Mouse (Mus musculus): ENCODE measurements around the gene Krtap16-1. TPM values are rescaled to one million over a fixed set of nuclear protein-coding genes. Genes with fewer than 3 reads are reported as not detected.

Gene Krtap16-1
- total and polyA plus RNA-seq, 3 experiments: not detected

DNA sequence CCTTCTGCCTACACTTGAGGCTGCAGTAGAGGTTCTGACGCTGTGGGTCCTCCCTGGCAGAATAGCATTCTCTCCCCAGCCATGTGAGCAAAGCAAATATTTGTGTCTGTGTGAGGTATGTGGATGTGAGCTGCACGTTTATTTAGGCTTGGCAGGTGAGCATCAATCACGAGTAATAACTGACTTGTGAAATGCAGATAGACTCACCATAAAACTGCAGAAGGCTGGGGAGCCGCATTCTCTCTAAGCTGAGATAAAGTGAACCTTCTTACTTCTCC is 7.9 kb upstream of the Krtap16-1 start:
- Histone ChIP-seq H3K9ac (ENCODE audit: low read depth, low read length) (no peak overlapping the region), H3K79me2 (replicated peaks; ENCODE audit: control insufficient read depth, insufficient read depth, low read length) (no peaks in the 10 kb centered on the region), H3K36me3 (ENCODE audit: control insufficient read depth, insufficient read depth, low read length) (no peaks in the 10 kb centered on the region), H3K4me3 (no peak overlapping the region), H3K4me1 (ENCODE audit: control insufficient read depth, insufficient read depth, low read length) (no peaks in the 10 kb centered on the region), H3K27me3 (ENCODE audit: control insufficient read depth, insufficient read depth, low read length) (peaks cover 7% of the 10 kb centered on the region), H3K27ac (no peak overlapping the region)
- intact Hi-C loops (cut with DNase I): no loop called here
- TF ChIP-seq CTCF (IDR thresholded peaks at IDR 0.05) (no peak), EP300 (IDR thresholded peaks at IDR 0.05; ENCODE audit: insufficient read depth, low read depth, low read length) (no peak), POLR2A (IDR thresholded peaks at IDR 0.05; ENCODE audit: insufficient read depth, low read depth, low read length) (no peak)
- WGBS: 60% methylated on average over 4 of the region's 4 CpGs
- DNase-seq: no peak

DNA sequence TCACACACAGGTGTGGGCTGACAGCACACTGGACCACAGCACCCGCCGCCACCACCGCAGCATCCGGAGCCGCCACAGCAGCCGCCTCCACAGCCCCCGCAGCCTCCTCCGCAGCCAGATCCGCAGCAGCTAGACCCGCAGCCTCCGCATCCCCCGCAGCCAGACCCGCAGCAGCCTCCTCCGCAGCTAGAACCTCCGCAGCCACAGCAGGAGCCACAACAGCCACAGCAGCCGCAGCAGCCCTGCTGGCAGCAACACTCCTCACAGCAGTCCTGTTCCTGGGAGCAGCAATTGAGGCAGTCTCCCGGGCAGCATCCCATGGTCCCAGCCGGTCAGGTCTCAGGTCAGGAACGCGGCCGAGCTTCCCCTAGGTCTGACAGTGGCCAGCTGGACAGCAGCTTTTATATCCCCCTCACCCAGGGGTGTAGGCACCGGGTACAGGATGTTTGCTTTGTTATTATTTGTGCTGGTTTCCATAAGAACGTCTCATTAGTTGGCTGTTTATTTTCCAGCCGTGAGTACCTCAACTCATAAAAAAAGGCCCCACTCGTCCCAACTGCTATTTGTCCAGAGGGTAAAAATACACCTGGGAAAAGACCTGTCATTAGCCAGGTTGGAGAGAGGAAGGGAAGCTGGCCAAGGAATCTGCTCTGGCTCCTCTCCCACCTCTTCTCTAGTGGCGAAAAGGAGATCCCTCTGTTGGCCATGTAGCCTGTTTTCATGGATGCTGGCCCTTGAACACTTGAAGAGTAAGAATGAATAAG is 7.4 kb upstream of the Krtap16-1 start, which contains the start of gene Krtap17-1:
Gene Krtap17-1, minus strand, starts transcription at position 375 of the 764 bp plus-strand sequence.
- Histone ChIP-seq H3K4me3 (no peak within 1 kb of the TSS), H3K79me2 (replicated peaks; ENCODE audit: control insufficient read depth, insufficient read depth, low read length) (no peaks in the 10 kb centered on the region), H3K4me1 (ENCODE audit: control insufficient read depth, insufficient read depth, low read length) (no peaks in the 10 kb centered on the region), H3K27ac (no peak within 1 kb of the TSS), H3K36me3 (ENCODE audit: control insufficient read depth, insufficient read depth, low read length) (no peaks in the 10 kb centered on the region), H3K27me3 (ENCODE audit: control insufficient read depth, insufficient read depth, low read length) (peaks cover 7% of the 10 kb centered on the region), H3K9ac (ENCODE audit: low read depth, low read length) (no peak within 1 kb of the TSS)
- 29% methylated on average over 26 of the region's 26 CpGs for WGBS
- TF ChIP-seq POLR2A (IDR thresholded peaks at IDR 0.05; ENCODE audit: insufficient read depth, low read depth, low read length) (no peak), EP300 (IDR thresholded peaks at IDR 0.05; ENCODE audit: insufficient read depth, low read depth, low read length) (no peak), CTCF (IDR thresholded peaks at IDR 0.05) (no peak)
- no peak for DNase-seq
- intact Hi-C loops (cut with DNase I): no loop called here

DNA sequence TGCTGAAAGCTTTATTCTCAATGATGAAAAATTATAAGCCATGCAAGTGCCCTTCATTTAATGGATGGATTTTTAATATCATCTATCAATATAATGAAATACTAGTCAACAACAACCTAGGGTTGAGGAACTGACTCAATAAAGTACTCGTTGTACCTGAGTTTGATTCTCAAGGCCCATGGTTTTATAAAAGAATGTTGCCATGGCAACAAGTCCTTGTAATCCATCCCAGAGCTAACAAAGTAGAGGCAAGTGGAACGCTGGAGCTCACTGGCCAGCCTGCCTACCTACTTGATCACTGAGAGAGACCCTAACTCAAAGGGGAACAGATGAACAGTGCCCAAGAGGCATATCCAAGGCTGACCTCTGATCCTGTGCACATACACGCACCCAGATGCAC is 4.2 kb upstream of the Krtap16-1 start:
- Histone ChIP-seq H3K9ac (ENCODE audit: low read depth, low read length) (no peak overlapping the region), H3K4me3 (no peak overlapping the region), H3K27ac (no peak overlapping the region), H3K27me3 (ENCODE audit: control insufficient read depth, insufficient read depth, low read length) (peaks cover 7% of the 10 kb centered on the region), H3K36me3 (ENCODE audit: control insufficient read depth, insufficient read depth, low read length) (no peaks in the 10 kb centered on the region), H3K79me2 (replicated peaks; ENCODE audit: control insufficient read depth, insufficient read depth, low read length) (no peaks in the 10 kb centered on the region), H3K4me1 (ENCODE audit: control insufficient read depth, insufficient read depth, low read length) (no peaks in the 10 kb centered on the region)
- intact Hi-C loops (cut with DNase I): no loop called here
- TF ChIP-seq POLR2A (IDR thresholded peaks at IDR 0.05; ENCODE audit: insufficient read depth, low read depth, low read length) (no peak), CTCF (IDR thresholded peaks at IDR 0.05) (no peak), EP300 (IDR thresholded peaks at IDR 0.05; ENCODE audit: insufficient read depth, low read depth, low read length) (no peak)
- DNase-seq: no peak
- WGBS: 77% methylated on average over 3 of the region's 3 CpGs

- peaks cover 7% of the 10 kb centered on the region for H3K27me3 ChIP-seq (ENCODE audit: control insufficient read depth, insufficient read depth, low read length)
- intact Hi-C loops (cut with DNase I): no loop called here
- H3K9ac ChIP-seq (ENCODE audit: low read depth, low read length): no peak overlapping the region
- H3K36me3 ChIP-seq (ENCODE audit: control insufficient read depth, insufficient read depth, low read length): no peaks in the 10 kb centered on the region
- 77% methylated on average over 6 of the region's 6 CpGs for WGBS
- no peak for DNase-seq
- TF ChIP-seq POLR2A (IDR thresholded peaks at IDR 0.05; ENCODE audit: insufficient read depth, low read depth, low read length) (no peak), CTCF (IDR thresholded peaks at IDR 0.05) (no peak), EP300 (IDR thresholded peaks at IDR 0.05; ENCODE audit: insufficient read depth, low read depth, low read length) (no peak)
- H3K79me2 ChIP-seq (replicated peaks; ENCODE audit: control insufficient read depth, insufficient read depth, low read length): no peaks in the 10 kb centered on the region
- H3K27ac ChIP-seq: no peak overlapping the region
- H3K4me3 ChIP-seq: no peak overlapping the region
- no peaks in the 10 kb centered on the region for H3K4me1 ChIP-seq (ENCODE audit: control insufficient read depth, insufficient read depth, low read length)
Observed at GRCm38 (mm10) chr11:99989881-99990405, 3.5 kb upstream of the Krtap16-1 start.

GRCm38 (mm10) chr11:99988530-99988929 is 2.1 kb upstream of the Krtap16-1 start:
- TF ChIP-seq EP300 (IDR thresholded peaks at IDR 0.05; ENCODE audit: insufficient read depth, low read depth, low read length) (no peak), CTCF (IDR thresholded peaks at IDR 0.05) (no peak), POLR2A (IDR thresholded peaks at IDR 0.05; ENCODE audit: insufficient read depth, low read depth, low read length) (no peak)
- intact Hi-C loops (cut with DNase I): no loop called here
- no peaks in the 10 kb centered on the region for H3K36me3 ChIP-seq (ENCODE audit: control insufficient read depth, insufficient read depth, low read length)
- WGBS: 87% methylated on average over 3 of the region's 3 CpGs
- no peak for DNase-seq
- no peak overlapping the region for H3K4me3 ChIP-seq
- H3K27me3 ChIP-seq (ENCODE audit: control insufficient read depth, insufficient read depth, low read length): peaks cover 5% of the 10 kb centered on the region
- H3K27ac ChIP-seq: no peak overlapping the region
- H3K79me2 ChIP-seq (replicated peaks; ENCODE audit: control insufficient read depth, insufficient read depth, low read length): no peaks in the 10 kb centered on the region
- no peaks in the 10 kb centered on the region for H3K4me1 ChIP-seq (ENCODE audit: control insufficient read depth, insufficient read depth, low read length)
- H3K9ac ChIP-seq (ENCODE audit: low read depth, low read length): no peak overlapping the region

All from heart, adult 2 months (tissue).